Mouse (Mus musculus): ENCODE data around the gene Olfr56.

- TF ChIP-seq POLR2A (IDR thresholded peaks at IDR 0.05; ENCODE audit: insufficient read depth, low read length) (no peak), CTCF (IDR thresholded peaks at IDR 0.05; ENCODE audit: low read depth, low read length) (no peak), EP300 (IDR thresholded peaks at IDR 0.05; ENCODE audit: insufficient read depth, low read depth, low read length) (no peak)
Observed at GRCm38 (mm10) chr11:49114158-49114557, 135.5 kb downstream of the Olfr56 start.
